Mouse (Mus musculus): ENCODE data around the gene Irak2.
A peak's percentile ranks its signal among the peaks of the same experiment; 100 is the strongest.
"Not testable (repeated sequence)": the region's sequence is repeated elsewhere in the genome, so short reads cannot be mapped to it uniquely, and the experiment has no call there.

Gene Irak2

DNA sequence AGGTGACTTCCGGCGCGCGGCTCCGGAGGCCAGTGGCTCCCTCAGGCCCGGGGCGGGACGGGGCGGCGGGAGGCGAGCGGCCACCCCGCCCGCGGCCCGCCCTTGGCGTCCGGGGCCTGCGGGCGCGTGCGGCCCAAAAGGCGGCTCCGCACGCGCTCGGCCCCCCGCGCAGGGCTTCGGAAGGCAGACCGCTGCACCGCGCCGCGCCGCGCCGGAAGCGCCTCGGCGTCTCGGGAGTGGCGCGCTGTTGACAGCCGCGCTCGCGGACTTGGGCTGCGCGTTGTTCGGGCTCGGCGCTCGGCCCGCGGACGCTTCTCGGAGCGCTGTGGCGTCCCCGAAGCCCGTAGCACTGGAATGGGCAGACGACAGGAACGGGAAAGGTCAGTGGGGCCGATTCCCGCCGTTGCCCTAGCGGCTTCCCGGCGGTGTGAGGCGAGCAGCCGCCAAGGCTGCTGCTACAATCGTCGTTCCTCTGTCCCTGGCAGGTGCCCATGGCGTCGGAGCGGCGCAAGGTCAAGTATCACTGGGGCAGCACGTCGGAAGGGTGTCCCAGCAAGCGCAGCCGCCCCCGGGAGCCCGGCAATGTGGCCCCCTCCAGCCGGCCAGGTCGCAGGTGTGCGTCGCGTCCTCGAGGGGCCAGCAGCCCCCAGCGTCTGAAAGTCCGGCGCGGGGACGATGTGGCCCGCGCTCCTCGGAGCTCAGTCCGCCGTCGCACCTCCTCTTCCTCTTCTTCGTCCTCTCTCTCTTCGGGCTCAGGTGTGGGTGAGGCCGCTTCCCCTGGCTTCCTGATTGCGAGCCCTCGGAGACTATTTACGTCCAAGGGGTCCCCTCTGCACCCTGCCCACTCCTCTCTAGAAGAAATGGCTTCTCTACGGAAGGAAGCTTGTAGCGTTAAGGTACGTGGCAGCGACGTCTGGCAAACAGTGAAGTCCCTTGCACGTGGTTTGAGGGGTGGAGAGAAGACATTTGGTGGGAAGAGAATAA, 59.2 kb downstream of the Irak2 start:
- peak; percentile 29 for DNase-seq (ENCODE audit: low spot score)

DNA sequence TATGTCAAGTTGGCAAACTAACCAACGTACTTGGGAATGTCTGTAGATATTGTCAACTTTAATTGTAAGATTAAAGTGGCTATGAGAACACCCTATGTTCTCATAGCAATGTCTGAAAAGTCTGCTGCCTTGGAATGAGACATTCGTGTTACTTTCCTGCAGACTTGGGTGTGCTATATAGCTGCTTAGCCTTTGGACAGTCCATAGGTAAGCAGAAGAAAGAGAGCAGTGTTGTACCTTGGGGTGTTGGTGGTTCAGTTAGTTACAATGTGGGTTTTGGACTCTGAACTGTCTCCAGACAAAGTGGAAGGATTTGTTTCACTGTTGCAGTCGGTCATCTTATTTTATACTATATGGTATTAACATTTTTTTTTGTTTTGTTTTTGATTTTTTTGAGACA, 74.5 kb downstream of the Irak2 start:
- DNase-seq (ENCODE audit: low spot score) = no peak

DNA sequence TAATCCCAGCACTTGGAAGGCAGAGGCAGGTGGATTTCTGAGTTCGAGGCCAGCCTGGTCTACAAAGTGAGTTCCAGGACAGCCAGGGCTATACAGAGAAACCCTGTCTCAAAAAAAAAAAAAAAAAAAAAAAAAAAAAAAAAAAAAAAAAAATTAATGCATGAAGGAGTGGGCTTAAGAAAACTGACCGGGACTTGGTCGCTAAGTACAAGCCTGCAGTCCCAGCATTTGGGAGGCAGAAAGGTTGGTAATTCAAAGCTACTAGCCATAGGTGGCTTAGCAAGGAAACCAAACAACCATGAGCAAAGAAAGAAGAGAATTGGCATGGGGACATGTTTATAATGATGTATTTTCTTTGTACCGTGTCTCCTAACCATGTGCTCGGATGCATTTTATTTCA, 75.1 kb downstream of the Irak2 start:
- DNase-seq (ENCODE audit: low spot score) = not testable (repeated sequence)

GRCm38 (mm10) chr6:113714276-113714675, 76.0 kb downstream of the Irak2 start:
- no peak for DNase-seq (ENCODE audit: low spot score)

- no peak for DNase-seq (ENCODE audit: low spot score)
These were observed 76.5 kb downstream of the Irak2 start for GRCm38 (mm10) chr6:113714797-113715196.

- DNase-seq (ENCODE audit: low spot score) = no peak
These were observed 79.3 kb downstream of the Irak2 start for GRCm38 (mm10) chr6:113717541-113717940.

DNA sequence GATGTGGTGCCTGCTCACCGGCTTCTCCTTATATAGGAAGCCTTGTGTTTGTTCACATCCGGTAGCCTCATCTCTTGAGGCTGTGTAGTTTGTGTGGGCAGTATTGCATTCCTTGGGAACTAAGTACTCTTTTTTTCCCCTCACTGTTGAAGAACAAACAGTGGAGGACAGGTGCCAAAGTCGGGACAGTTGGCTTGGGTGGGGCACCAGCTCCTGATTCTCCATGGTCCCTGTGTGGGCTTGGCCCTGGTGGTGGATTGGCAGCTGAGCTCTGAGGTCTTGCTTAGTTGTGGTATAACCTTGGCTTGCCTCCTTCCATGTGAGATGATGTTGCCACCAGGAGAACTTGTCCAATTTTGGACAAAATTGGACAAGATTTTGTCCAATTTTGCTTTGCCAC, 81.6 kb downstream of the Irak2 start, which contains the start of gene Ghrl:
Gene Ghrl (minus strand): TSS at position 3 of the 400 bp plus-strand sequence.
- no peak for DNase-seq (ENCODE audit: low spot score)

- DNase-seq (ENCODE audit: low spot score) = no peak
These were observed 82.8 kb downstream of the Irak2 start for GRCm38 (mm10) chr6:113721061-113721460.

DNA sequence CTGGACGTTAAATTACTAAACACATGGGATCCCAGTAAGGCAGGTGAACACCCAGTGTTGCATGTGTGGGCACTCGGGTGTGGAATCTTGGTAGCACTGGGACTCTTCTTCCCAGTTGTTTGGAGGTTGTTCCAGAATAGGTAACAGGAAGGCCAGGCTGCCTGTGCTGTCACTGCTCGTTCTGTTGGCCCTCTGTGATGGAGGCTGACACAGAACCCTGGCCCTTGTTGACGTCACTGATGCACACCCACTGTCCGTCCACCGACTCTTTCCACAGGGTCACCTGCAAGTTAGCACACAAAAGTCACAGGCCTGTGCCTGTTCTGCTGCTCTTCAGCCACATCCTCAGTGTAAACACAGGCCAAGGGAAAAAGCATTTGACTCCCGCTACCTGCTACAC, 89.9 kb downstream of the Irak2 start:
- DNase-seq (ENCODE audit: low spot score) = no peak

DNA sequence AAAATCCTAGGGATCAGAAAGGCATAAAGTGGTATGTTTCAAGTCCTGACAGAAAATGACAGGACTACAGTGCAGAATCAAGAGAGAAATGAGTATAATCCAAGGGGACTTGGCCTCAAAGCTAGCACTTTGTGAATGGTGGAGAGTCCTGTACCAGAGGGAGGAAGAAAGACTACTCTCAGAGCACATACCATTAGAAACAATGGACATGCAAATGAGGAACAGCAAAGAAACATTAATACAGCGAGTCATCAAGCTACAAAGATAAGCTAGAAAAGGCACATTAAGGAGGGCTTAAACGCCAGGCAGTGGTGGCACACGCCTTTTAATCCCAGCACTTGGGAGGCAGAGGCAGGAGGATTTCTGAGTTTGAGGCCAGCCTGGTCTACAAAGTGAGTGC, 93.0 kb downstream of the Irak2 start:
- DNase-seq (ENCODE audit: low spot score) = no peak

DNA sequence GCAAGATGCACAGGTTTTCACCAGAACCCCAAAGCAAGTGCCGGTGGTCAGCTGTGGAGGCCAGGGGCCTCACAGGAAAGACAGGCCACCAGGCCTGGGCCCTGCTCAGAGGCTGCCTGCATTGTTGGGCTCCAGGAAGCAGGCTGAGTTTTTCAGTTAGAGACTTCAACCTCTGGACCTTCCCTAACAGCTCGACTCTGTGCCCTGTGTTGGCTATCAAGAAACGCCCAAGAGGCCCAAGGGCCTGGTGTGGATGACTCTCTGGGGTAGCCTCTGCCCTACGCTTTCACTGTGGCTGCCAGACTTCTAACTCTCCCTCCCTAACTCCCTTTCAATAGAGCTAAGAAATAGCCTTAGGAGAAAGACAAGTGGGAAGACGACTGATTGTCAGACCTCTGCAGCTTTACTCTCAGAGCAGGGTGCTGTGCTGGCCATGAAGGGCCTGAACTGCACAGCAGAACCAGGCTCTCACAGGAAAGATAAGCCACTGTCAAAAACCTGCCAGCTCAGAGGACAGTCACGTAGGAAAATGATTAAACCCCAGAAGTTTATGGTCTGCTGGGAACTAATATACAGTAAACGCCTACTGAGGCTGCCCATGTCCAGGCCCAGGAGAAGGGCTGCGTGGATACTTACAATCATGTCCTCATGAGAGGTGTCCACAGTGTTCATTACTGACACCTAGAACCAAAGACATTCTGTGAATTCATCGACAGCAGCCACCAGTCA, 99.2 kb downstream of the Irak2 start:
- DNase-seq (ENCODE audit: low spot score) = no peak

- DNase-seq (ENCODE audit: low spot score) = peak; percentile 86
These were observed 102.3 kb downstream of the Irak2 start, which contains the start of gene Sec13 for GRCm38 (mm10) chr6:113740236-113741217. Gene Sec13, minus strand, starts transcription at chr6:113740743.

- no peak for DNase-seq (ENCODE audit: low spot score)
These were observed 103.2 kb downstream of the Irak2 start for GRCm38 (mm10) chr6:113741425-113741824.

DNA sequence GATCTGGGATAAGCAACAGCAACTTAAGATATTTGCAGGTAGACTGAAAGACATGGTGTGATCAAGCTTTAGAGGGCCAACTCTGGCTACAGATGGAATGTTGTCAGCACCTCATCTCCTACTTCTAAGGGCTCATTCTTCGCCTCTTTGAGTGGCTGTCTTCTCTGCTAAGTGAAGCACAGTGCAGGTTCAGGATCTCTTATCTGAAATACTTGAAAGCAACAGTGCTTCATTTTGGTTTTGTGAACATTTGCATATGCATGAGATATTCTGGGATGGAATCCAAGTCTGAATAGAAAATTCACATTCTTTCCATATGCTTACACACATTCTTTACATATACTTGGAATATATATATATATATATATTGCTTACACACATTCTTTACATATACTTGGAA, 104.1 kb downstream of the Irak2 start:
- DNase-seq (ENCODE audit: low spot score) = no peak

- DNase-seq (ENCODE audit: low spot score) = no peak
These were observed 104.8 kb downstream of the Irak2 start for GRCm38 (mm10) chr6:113743111-113743510.

Measured in urinary bladder, postnatal 14 days (tissue).